Mouse (Mus musculus): ENCODE measurements at regions not wholly inside any gene's neighbourhood (a gene's known extent, or its start where the extent isn't known, plus 50 kb on each side); places are given as distances from the start of the nearest gene placed in this dataset.
A peak's percentile ranks its signal among the peaks of the same experiment; 100 is the strongest.

GRCm38 (mm10) chr11:71672171-71673050, 77.3 kb upstream of the Wscd1 start:
- no peak overlapping the region for H3K4me3 ChIP-seq (ENCODE audit: low read length)
- no peaks in the 10 kb centered on the region for H3K9me3 ChIP-seq (ENCODE audit: low read length)
- 0 out of 2 replicates have a peak, but pooled peaks have one; percentile 18 for ATAC-seq
- 35% methylated on average over 8 of the region's 8 CpGs for WGBS
- no peaks in the 10 kb centered on the region for H3K36me3 ChIP-seq (ENCODE audit: insufficient read depth, low read length)
- peak; percentile 47 for DNase-seq (ENCODE audit: low spot score)
- peaks cover 3% of the 10 kb centered on the region for H3K4me1 ChIP-seq (ENCODE audit: insufficient read depth, low read length)
- H3K4me2 ChIP-seq (ENCODE audit: low read depth, low read length) = no peak overlapping the region
- TF ChIP-seq CTCF (IDR thresholded peaks at IDR 0.05; ENCODE audit: low read depth) = no peak
- H3K9ac ChIP-seq (replicated peaks; ENCODE audit: low read length) = no peak overlapping the region
- no peaks in the 10 kb centered on the region for H3K27me3 ChIP-seq (ENCODE audit: insufficient read depth, low read length)
- no peak overlapping the region for H3K27ac ChIP-seq

- Histone ChIP-seq H3K36me3 (ENCODE audit: insufficient read depth, low read length) (no peaks in the 10 kb centered on the region), H3K4me3 (ENCODE audit: low read length) (no peak overlapping the region), H3K4me1 (ENCODE audit: insufficient read depth, low read length) (peaks cover 3% of the 10 kb centered on the region), H3K27ac (no peak overlapping the region), H3K9ac (replicated peaks; ENCODE audit: low read length) (no peak overlapping the region), H3K27me3 (ENCODE audit: insufficient read depth, low read length) (no peaks in the 10 kb centered on the region), H3K9me3 (ENCODE audit: low read length) (no peaks in the 10 kb centered on the region), H3K4me2 (ENCODE audit: low read depth, low read length) (no peak overlapping the region)
- WGBS = 40% methylated on average over 5 of the region's 5 CpGs
- peak; percentile 72 for TF ChIP-seq CTCF (IDR thresholded peaks at IDR 0.05; ENCODE audit: low read depth)
- ATAC-seq (peak; percentile 76; the same call in 1 of the 2 replicates), DNase-seq (ENCODE audit: low spot score) (peak; percentile 74)
Measured at GRCm38 (mm10) chr11:71674319-71674718, 75.4 kb upstream of the Wscd1 start.

DNA sequence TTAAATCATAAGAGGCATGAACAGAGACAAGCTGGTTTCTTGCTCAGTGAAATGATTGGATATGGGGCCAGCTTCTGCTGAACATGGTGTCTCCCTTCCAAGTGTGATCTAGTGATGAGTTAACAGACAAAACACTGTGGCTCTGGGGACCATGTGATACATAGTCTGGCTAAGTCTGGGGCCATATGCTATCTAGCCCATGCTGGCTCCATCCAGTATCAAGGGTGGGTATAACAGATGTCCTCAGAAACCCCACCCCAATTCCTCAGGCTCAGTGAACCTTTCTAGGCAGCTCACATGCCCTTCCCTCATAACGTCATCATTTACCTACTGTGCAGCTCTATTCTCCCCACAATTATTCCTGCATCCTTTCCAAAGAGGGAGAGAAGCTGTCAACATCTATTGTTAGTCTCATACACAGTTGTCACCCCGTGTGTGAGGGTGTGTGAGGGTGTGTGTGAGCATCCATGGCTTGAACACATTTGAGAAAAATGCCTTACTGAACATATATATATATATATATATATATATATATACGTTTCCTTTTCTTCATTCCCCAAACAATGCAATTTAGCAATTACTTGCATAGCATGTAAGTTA, 73.9 kb upstream of the Wscd1 start:
- 51% methylated on average over 3 of the region's 3 CpGs for WGBS
- H3K4me2 ChIP-seq (ENCODE audit: low read depth, low read length) = no peak overlapping the region
- H3K27me3 ChIP-seq (ENCODE audit: insufficient read depth, low read length) = no peaks in the 10 kb centered on the region
- H3K9me3 ChIP-seq (ENCODE audit: low read length) = no peaks in the 10 kb centered on the region
- H3K36me3 ChIP-seq (ENCODE audit: insufficient read depth, low read length) = no peaks in the 10 kb centered on the region
- H3K27ac ChIP-seq = no peak overlapping the region
- H3K4me1 ChIP-seq (ENCODE audit: insufficient read depth, low read length) = no peaks in the 10 kb centered on the region; the same call in none of the 2 replicates
- TF ChIP-seq CTCF (IDR thresholded peaks at IDR 0.05; ENCODE audit: low read depth) = no peak
- ATAC-seq (no peak), DNase-seq (ENCODE audit: low spot score) (no peak)
- no peak overlapping the region for H3K4me3 ChIP-seq (ENCODE audit: low read length)
- no peak overlapping the region for H3K9ac ChIP-seq (replicated peaks; ENCODE audit: low read length)

DNA sequence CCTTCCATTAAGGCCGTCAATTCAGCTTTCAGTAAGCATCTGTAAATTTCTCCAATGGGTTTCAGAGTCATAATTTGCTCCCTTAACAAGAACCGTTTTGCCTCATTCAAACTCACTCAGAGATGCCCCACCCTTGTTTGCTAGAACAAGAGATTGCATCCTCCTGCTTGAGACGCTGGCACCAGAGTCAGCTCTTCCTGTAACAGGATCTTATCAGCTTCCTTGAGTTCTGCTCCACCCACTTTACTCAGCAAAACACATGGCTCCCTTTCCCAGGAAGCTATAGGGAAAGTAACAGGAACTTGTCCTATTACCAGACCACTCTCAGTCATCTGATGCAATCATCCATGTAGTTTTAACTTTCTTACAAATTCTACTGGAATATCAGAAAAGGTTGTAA, 52.7 kb upstream of the Wscd1 start:
- H3K27ac ChIP-seq = no peak overlapping the region
- no peak overlapping the region for H3K4me2 ChIP-seq (ENCODE audit: low read depth, low read length)
- no peaks in the 10 kb centered on the region for H3K36me3 ChIP-seq (ENCODE audit: insufficient read depth, low read length)
- no peaks in the 10 kb centered on the region for H3K27me3 ChIP-seq (ENCODE audit: insufficient read depth, low read length)
- no peak for DNase-seq (ENCODE audit: low spot score)
- TF ChIP-seq CTCF (IDR thresholded peaks at IDR 0.05; ENCODE audit: low read depth) = no peak
- H3K4me3 ChIP-seq (ENCODE audit: low read length) = no peak overlapping the region
- H3K9me3 ChIP-seq (ENCODE audit: low read length) = no peaks in the 10 kb centered on the region
- WGBS = 73% methylated on average over 3 of the region's 3 CpGs
- H3K4me1 ChIP-seq (ENCODE audit: insufficient read depth, low read length) = no peaks in the 10 kb centered on the region
- H3K9ac ChIP-seq (replicated peaks; ENCODE audit: low read length) = no peak overlapping the region
- no peak for ATAC-seq

GRCm38 (mm10) chr11:71698836-71699235, 50.9 kb upstream of the Wscd1 start:
- DNase-seq (ENCODE audit: low spot score) = no peak
- Histone ChIP-seq H3K4me3 (ENCODE audit: low read length) (no peak overlapping the region), H3K9ac (replicated peaks; ENCODE audit: low read length) (no peak overlapping the region), H3K4me2 (ENCODE audit: low read depth, low read length) (no peak overlapping the region), H3K36me3 (ENCODE audit: insufficient read depth, low read length) (no peaks in the 10 kb centered on the region), H3K27me3 (ENCODE audit: insufficient read depth, low read length) (no peaks in the 10 kb centered on the region), H3K9me3 (ENCODE audit: low read length) (no peaks in the 10 kb centered on the region), H3K4me1 (ENCODE audit: insufficient read depth, low read length) (no peaks in the 10 kb centered on the region), H3K27ac (no peak overlapping the region)
- no peak for TF ChIP-seq CTCF (IDR thresholded peaks at IDR 0.05; ENCODE audit: low read depth)
- WGBS = 72% methylated on average over 4 of the region's 4 CpGs
- no peak for ATAC-seq
